Mouse (Mus musculus) cerebellum, adult 9-11 months (tissue): ENCODE measurements around the gene Ppcs.

Source experiments
- DNase-seq: peaks from one replicate; pipeline ENCODE4 v3.0.0; 2022

Gene Ppcs

GRCm38 (mm10) chr4:119422294-119422964 lies at the start of gene Ppcs, which contains the start of gene Zmynd12:
TSS of gene Ppcs (minus strand) at chr4:119422420.
TSS of gene Zmynd12 (plus strand) at chr4:119422814.
- peak; percentile 93 for DNase-seq

DNA sequence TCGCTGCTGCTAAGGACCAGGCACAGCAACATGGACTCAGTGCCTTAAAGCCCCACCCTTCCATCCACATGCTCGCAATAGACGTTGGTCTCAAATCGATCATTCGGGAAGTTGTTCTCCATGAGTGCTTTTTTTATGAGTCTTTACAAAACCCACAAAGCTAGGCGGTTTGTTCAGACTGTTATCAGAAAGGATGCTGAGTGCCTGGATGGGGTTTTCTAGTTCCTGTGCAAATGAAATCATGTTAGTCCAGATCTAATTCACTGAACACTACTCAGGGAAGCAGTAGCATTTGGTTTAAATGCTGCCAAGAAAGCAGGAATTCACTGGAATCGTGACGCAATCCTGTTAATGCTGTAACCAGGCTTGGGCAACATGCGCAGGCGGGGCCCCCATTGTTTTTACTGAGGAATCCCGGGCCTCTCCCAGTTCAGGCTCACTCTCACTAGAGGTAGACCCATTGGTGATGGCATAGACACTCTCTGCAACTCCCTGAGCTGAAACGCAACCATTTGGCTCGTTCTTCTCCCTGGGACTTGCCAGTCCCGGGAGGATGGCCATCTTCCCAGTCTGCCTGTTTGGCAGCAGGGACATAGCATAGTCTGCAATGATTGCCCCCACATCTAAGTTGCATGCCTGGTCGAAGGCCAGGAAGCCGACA lies 45.6 kb upstream of the Ppcs start:
- peak; percentile 72 for DNase-seq

DNA sequence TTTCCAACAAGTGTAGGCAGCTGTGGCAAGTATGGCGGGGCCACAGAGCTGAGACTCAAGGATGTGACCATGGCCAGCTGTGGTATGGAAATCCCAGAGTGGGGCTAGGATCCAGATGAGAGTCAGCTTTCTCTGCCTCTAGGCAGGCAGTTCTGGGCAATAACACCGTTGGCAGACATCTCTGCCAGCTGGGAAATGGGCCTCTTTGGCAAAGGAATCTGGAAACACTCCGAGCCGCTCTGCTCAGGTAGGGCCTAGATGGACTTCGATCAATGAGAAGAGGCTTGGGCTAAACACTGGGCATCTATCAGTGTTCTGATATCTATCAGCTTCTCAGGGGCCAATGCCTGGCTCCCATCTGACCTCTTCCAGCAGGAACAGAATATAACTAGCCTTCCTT lies 43.6 kb upstream of the Ppcs start:
- peak; percentile 38 for DNase-seq

DNA sequence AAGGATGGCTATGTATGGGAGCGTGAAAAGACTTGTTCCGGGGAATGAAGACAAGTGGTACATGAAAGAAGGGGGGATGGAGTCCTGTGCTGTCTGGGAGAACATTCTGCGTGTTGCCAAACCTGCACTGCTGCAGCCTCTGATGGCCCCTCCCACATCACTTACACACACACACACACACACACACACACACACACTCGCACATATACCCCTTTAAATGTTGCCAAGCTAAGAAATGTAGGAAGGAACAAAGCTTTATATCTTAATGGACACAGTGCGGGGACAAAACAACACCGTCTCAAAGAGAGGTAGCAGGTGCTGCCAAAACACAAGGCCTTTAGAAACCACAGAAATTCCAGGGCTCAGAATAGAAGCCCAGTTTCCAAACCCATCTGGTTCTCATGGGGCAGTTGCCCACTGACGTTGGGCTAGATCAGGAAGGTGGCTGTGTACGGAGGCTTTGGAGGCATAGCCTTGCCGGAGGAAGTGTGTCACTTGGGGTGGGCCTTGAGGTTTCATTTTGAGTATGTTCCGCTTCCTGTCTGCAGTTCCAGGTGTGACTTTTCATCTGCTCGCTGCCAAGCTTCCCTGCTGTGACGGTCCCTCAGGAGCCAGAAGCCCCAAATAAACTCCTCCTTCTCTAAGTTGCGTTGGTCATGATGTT lies 41.7 kb upstream of the Ppcs start:
- DNase-seq: no peak

- DNase-seq: peak; percentile 89
These were observed 40.9 kb upstream of the Ppcs start for GRCm38 (mm10) chr4:119462858-119463755.

GRCm38 (mm10) chr4:119462457-119462856 lies 40.2 kb upstream of the Ppcs start:
- no peak for DNase-seq

DNA sequence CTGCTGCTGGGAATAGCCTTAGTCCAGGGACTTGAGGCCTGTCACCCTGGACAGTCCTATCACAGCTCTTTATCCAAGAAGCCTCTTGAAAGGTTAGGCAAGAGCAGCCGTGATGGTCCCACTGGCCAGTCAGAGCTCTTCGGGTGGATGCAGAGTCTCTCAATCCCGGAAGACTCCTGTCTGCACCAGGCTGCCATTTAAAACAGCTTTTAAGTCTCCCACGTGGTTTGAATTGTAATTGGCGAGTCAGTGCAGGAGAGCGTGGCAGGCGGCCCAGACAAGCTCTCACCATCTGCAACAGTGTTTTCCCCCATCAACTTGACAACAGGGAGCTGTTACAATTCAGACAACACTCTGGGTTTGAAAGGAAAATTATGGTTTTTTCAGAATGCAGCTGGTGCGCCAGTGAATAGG lies 38.5 kb upstream of the Ppcs start:
- peak; percentile 89 for DNase-seq

- DNase-seq: peak; percentile 51
These were observed 38.1 kb upstream of the Ppcs start for GRCm38 (mm10) chr4:119460296-119460695.

GRCm38 (mm10) chr4:119453533-119453932 lies 31.3 kb upstream of the Ppcs start:
- DNase-seq: no peak

DNA sequence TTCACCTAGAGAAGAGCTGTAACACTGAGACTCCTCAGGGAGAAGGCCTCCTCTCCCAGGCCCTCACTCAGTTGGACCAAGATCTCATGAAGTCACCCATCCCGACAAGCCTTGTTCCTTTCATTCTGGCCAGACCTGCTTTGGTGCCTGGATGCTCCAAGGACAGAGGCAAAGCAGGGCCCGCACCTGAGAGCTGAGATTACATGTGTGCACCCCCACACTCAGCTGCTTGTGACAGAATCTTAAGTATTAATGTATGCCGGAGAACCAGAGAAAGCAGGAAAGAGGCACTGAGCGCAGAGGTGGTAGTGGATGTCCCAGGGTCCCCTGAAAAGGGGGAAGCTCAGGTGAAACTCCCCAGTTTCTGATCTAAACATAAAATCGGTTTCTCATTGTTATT lies 30.9 kb upstream of the Ppcs start:
- DNase-seq: no peak

GRCm38 (mm10) chr4:119450436-119450835 lies 28.2 kb upstream of the Ppcs start:
- no peak for DNase-seq

- DNase-seq: no peak
These were observed 25.6 kb upstream of the Ppcs start for GRCm38 (mm10) chr4:119447786-119448185.

GRCm38 (mm10) chr4:119447261-119447660 lies 25.0 kb upstream of the Ppcs start:
- DNase-seq: no peak

DNA sequence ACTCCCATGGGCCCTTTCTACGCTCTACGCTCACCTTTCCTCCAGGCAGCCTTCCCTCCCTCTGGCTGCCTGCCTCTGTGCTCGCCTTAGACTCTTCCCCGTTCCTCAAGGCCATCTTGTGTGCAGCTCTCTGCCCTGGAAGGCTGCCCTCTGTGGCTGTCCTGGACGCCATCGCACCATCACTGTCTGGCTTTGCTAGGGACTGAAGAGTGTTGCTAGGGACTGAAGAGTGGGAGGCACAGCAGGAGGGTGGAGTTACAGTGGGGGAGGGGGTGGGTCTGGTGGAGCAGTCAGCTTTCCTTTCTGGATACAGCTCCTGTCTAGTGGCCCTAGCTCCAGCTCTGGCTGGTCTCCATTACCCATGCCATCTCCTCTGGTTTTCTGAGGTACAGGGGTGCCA lies 20.3 kb upstream of the Ppcs start:
- no peak for DNase-seq

DNA sequence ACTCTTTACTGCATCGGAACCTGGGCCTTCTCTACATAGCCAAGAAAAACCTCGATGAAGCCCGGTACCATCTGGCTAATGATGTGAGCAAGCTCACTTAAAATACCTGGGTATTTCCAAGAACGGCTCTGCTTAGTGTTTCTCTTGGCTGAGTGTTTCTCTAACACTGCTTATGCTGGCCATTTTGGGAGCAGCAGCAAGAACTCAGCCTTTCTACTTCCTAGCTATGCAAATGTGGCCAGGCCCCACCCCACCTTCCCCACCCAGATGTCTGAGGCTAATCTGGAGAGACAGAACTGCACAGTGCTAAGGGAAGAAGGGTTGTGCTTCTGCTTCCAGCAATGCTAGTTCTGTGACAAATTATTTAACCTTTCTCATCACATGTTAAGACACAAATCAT lies 19.6 kb upstream of the Ppcs start:
- no peak for DNase-seq

- no peak for DNase-seq
These were observed 15.7 kb upstream of the Ppcs start for GRCm38 (mm10) chr4:119437936-119438335.

- peak; percentile 78 for DNase-seq
These were observed 8.5 kb upstream of the Ppcs start for GRCm38 (mm10) chr4:119430678-119431077.

DNA sequence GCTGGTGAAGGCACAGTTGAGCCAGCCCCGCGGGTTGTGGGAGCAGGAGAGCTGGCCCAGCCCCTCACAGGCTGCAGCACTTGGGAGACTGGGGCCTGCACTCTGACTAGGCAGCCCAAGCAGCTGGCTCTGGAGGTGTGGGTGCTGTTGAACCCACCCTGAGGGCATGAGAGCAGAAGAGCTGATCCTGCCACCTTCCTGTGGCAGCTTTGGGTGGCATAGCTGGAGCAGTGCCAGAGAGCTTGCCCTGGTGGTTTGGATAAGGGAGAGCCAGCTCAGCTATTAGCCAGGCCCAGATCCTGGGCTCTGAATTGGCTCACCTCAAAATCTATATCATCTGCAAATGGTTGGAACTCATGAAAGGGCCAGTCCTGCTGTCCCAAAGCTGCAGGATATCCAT lies 5.5 kb upstream of the Ppcs start:
- DNase-seq: no peak

DNA sequence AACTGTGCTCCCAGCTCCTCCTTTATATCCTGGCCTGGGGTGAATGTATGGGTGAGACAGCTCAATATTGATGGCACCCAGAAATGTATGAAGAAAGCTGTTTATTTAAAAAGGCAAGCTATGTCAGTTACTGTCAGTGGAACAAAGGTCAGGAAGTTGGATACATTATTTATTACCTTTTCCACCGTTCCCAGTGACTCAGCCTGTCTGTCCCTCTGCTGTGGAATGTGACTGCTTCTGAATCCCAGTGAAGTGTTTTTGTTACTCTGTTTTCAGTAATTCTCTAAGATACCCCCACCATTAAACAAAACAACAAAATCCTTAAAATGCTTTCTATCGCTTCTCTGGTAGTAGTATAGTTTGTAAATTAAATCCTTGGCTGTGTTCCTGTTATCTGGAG lies 3.4 kb upstream of the Ppcs start:
- DNase-seq: no peak

GRCm38 (mm10) chr4:119425077-119425476 lies 2.9 kb upstream of the Ppcs start:
- DNase-seq: no peak

DNA sequence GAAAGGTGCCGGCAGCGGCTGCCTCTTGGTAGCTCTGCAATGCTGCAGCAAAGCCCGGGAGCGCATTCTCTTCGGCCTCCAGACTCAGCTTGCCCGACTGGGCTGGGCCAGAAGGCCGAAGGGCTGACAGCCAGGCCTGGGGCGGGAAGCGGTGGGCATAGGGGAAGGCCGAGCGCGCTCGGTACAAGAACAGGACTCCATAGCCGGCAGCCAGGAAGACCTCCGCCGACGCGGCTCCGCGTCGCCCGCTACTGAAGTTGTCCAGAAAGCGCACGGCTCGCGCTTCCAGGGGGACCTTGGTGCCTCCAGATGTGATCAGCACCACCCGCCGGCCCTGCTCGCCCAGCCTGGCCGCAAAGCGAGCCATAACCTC lies 313 bp downstream of the Ppcs start:
- no peak for DNase-seq

- DNase-seq: no peak
These were observed 1.0 kb downstream of the Ppcs start for GRCm38 (mm10) chr4:119421191-119421590.

DNA sequence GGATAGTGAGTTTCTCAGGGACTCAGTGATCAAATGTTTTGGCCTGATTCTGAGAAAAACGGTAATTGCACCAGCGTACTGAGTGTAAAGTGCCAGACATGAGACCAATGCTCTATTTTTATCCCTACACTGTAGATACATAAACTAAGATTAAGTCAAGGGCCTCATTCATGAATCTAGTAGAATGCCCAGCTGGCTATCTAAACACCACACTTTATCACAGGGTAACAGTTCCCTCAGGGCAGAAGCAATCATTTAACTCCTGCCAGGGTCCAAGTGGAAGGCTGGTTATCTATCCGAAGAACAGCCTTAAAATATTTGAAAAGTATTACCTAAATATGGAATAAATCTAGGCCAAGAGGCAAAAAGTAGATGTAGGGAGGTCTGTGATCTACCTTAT lies 4.3 kb downstream of the Ppcs start:
- no peak for DNase-seq
